In the genomic region with DNA sequence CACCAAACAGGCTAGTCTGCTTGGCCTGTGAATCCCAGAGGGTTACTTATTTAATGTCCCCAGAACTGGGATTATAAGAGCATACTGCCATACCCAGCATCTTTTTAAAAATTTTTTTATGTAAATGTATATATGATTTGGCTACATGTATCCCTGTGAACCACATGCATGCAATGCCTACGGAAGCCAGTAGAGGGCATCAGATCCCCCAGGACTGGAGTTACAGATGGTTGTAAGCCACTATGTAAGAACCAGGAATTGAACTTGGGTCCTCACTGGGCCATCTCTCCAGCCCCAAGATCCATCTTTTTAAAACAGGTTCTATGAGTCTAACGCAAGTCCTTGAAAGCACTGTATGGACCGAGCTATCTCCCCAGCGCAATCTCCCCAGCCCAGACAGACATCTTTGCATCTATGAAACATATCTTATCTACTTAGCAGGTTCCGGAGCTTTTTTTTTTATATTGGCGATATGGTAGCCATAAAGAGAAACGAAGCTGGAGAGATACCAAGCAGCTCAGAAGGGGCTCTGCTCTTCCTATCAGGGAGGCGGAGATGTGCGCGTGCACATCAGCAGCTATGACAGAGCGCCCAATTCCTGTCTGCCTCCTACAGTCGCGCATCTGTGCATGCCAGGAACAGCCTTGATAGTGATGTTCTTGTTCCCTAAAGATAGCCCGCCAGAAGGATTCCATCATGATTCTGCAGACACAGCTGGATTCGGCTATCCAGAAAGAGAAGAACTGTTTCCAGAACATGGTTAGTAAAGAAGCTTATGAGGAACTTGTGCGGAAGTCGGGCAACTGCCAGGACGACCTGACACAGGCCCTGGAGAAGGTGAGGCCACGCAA, we compare ENCODE assay signal across 10 mouse cellular contexts. TPM values are rescaled to one million over a fixed set of nuclear protein-coding genes. Genes with fewer than 3 reads are reported as not detected.
DNase-seq lines count a peak whose midpoint lies in the region; ATAC-seq and TF ChIP-seq lines count a peak whose summit lies in the region.
"Had no signal": no experiment of that assay in that cellular context is flagged by ENCODE, and none has a peak within 500 bp of the region (broad histone marks: within the 10 kb centered on the region; RNA-seq: fewer than 3 reads in every experiment).

No protein-coding gene starts in this region.

- CTCF ChIA-PET in Patski (lab: Charles Lee): interaction anchor here (1.1 kb wide), 1 partner anchor 13 kb away, joined by 5 read pairs; no protein-coding TSS in a partner anchor

- DNase-seq in cerebellum, adult 2 months: no peak
- DNase-seq in cerebellum, adult 8-10 months: no peak
- DNase-seq in left cerebral cortex, postnatal 14 days (ENCODE audit: low spot score in 2 of 2): peak; percentile 60 to 66
- DNase-seq in left cerebral cortex, adult 11 months (ENCODE audit: low spot score): no peak
- no peak for DNase-seq in Patski (ENCODE audit: low read depth, low spot score)
- peak; percentile 47 for DNase-seq in lung, postnatal 10 days
- peak; percentile 77 for DNase-seq in thymus, postnatal 4 days

- POLR2A ChIA-PET in Patski (lab: Charles Lee): interaction anchor here (0.6 kb wide), 1 partner anchor 130 kb away, joined by 3 read pairs; no protein-coding TSS in a partner anchor

- no peaks in the 10 kb centered on the region for H3K27me3 ChIP-seq in cerebellum, adult 2 months (ENCODE audit: control insufficient read depth, insufficient read depth, low read length)
- H3K27me3 ChIP-seq in Patski: peaks cover 21% of the 10 kb centered on the region
- H3K27me3 ChIP-seq: heart, embryonic 15.5 days had no signal

- TF ChIP-seq POLR2A in cerebellum, adult 2 months (IDR thresholded peaks at IDR 0.05; ENCODE audit: borderline replicate concordance, insufficient read depth, low read length): no peak

- TF ChIP-seq CTCF in cerebellum, adult 2 months (IDR thresholded peaks at IDR 0.05; ENCODE audit: borderline replicate concordance, insufficient read depth, low read depth, low read length): peak; percentile 30; the same call in 1 of the 2 replicates
- peak; percentile 70 for TF ChIP-seq CTCF in Patski (IDR thresholded peaks at IDR 0.05)

- H3K27ac ChIP-seq in cerebellum, adult 2 months (ENCODE audit: insufficient read depth, low read length): no peak overlapping the region
- H3K27ac ChIP-seq: heart, embryonic 15.5 days had no signal

- intact Hi-C loops in left cerebral cortex, postnatal 14 days (cut with DNase I): loop anchor here (5.0 kb wide), 3 partner anchors 43 to 1718 kb away; partner anchors contain the start of gene Pmfbp1

- 86% methylated on average over 19 of the region's 19 CpGs for WGBS in cerebellum, adult 2 months

- no peaks in the 10 kb centered on the region for H3K4me1 ChIP-seq in cerebellum, adult 2 months (ENCODE audit: control insufficient read depth, insufficient read depth, low read length)

- ATAC-seq in Patski: no peak
- peak; percentile 60 for ATAC-seq in granulocyte monocyte progenitor cell, adult 5-6 weeks (replicated peaks; ENCODE audit: poor library complexity, severe bottlenecking)

- H3K4me3 ChIP-seq in cerebellum, adult 2 months (replicated peaks; ENCODE audit: insufficient read depth, low read depth, low read length): no peak overlapping the region
- H3K4me3 ChIP-seq: heart, embryonic 15.5 days; myocyte had no signal

- in situ Hi-C loops in Patski (cut with MboI; ENCODE audit: low pct_unique_long_range_greater_than_20kb): loop anchor here (10.0 kb wide), 1 partner anchor 1931 kb away; no protein-coding TSS in a partner anchor

RNA-seq across cellular contexts. Expression of gene Dhx38, which starts 30.3 kb away (rescaled TPM):
- polyA plus RNA-seq in cerebellum, adult 2 months (2012; rRNA removed): 23.8 and 25.3 TPM in 2 replicates
- total RNA-seq in left cerebral cortex, postnatal 14 days (2021): 10 to 100 TPM; 22.8 to 24.4 TPM
- 39.9 TPM for polyA plus RNA-seq in Patski (2021)
- total RNA-seq in granulocyte monocyte progenitor cell, adult 5-6 weeks (2014; fragmentation: Nextera tagmentation): 36.1 and 46.0 TPM in 2 replicates
- total RNA-seq in granulocyte monocyte progenitor cell, adult 5-6 weeks (2017): 65.5 and 67.5 TPM in 2 replicates

RNA-seq across cellular contexts. Expression of gene Txnl4b, which starts 30.3 kb away (rescaled TPM):
- 9.8 and 10.3 TPM in 2 replicates for polyA plus RNA-seq in cerebellum, adult 2 months (2012; rRNA removed)
- total RNA-seq in left cerebral cortex, postnatal 14 days (2021): 10 to 100 TPM; 12.2 to 13.3 TPM
- 14.8 TPM for polyA plus RNA-seq in Patski (2021)
- 9.3 and 15.8 TPM in 2 replicates for total RNA-seq in granulocyte monocyte progenitor cell, adult 5-6 weeks (2014; fragmentation: Nextera tagmentation)
- total RNA-seq in granulocyte monocyte progenitor cell, adult 5-6 weeks (2017): 14.0 and 23.0 TPM in 2 replicates

RNA-seq across cellular contexts. Expression of gene Pmfbp1, which starts 41.5 kb away (rescaled TPM):
- 0.36 and 0.80 TPM in 2 replicates for polyA plus RNA-seq in cerebellum, adult 2 months (2012; rRNA removed)
- under 1 TPM; 0.22 to 0.32 TPM for total RNA-seq in left cerebral cortex, postnatal 14 days (2021)
- polyA plus RNA-seq in Patski (2021): not detected
- not detected in 2 replicates for total RNA-seq in granulocyte monocyte progenitor cell, adult 5-6 weeks (2014; fragmentation: Nextera tagmentation)
- total RNA-seq in granulocyte monocyte progenitor cell, adult 5-6 weeks (2017): not detected in 2 replicates
- polyA plus RNA-seq: myocyte had no signal

RNA-seq across cellular contexts. Expression of gene Hp, which starts 43.6 kb away (rescaled TPM):
- 0.38 and 0.44 TPM in 2 replicates for polyA plus RNA-seq in cerebellum, adult 2 months (2012; rRNA removed)
- not detected for total RNA-seq in left cerebral cortex, postnatal 14 days (2021)
- polyA plus RNA-seq in Patski (2021): 0.45 TPM
- 206 and 211 TPM in 2 replicates for total RNA-seq in granulocyte monocyte progenitor cell, adult 5-6 weeks (2014; fragmentation: Nextera tagmentation)
- 304 and 315 TPM in 2 replicates for total RNA-seq in granulocyte monocyte progenitor cell, adult 5-6 weeks (2017)
- polyA plus RNA-seq: myocyte had no signal

Comparison
In these comparisons a context has a peak if more than half of its experiments do, and no peak if none do; other contexts are left out.
1. DNase-seq: peak in left cerebral cortex, postnatal 14 days (2 of 2), lung, postnatal 10 days (single experiment) and thymus, postnatal 4 days (single experiment); none in cerebellum, adult 2 months (0 of 2), cerebellum, adult 8-10 months (single experiment), left cerebral cortex, adult 11 months (single experiment) and Patski (single experiment).